Mouse (Mus musculus) E14TG2a.4 (cell line): ENCODE measurements around the gene Cux2.

ENCODE experiments used
- CTCF ChIP-seq: conservative IDR thresholded peaks from 2 replicates; pipeline ENCODE4 v1.5.1; 2014; ENCODE audit warnings: low read length
- NANOG ChIP-seq: IDR thresholded peaks from 2 replicates; pipeline ENCODE4 v1.6.1; 2014; ENCODE audit warnings: borderline replicate concordance, low read length, mixed read lengths

DNA sequence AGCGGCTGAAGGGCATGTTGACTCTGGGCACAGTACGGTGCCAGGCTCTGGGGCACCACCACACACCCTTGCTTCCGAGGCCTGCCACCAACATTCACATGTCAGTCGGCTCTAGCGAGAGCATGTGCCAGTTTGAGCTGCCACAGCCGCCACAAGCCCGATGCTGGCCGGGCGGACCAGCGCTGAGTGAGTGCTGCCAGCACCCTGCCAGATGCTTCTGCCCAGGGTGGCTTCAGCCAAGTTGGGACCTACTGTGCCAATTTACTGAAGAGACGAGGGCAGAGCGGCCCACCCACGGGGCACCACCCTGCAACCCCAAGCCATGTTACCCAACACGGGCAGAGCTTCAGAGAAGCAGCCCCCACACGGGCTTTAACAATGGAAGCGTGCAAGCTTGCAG is 49.5 kb downstream of the Cux2 start:
- TF ChIP-seq CTCF, result no peak
- TF ChIP-seq NANOG, result no peak
